Comparison of ENCODE assay signal across 30 mouse cellular contexts in the genomic region with DNA sequence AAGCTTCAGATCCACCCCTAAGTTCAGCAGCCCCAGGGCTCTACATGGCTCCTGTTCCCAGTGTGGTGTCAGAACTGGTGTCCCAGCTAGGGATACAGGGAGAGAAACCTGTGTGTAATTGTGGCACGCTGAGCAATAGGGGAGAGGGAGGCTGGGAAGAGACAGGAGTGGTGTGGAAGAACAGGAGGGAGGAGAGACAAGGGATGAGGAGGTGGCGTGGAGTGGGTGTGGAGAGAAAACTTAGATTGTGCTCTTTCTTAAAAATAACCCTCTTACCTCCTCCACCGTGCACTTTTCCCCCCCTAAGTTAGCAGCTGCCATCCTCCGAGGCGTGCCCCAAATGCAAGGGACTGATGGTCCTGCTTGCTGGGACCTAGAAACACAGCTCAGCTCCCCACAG.
DNase-seq lines count a peak whose midpoint lies in the region; ATAC-seq and TF ChIP-seq lines count a peak whose summit lies in the region.
"Had no signal": no experiment of that assay in that cellular context is flagged by ENCODE, and none has a peak within 500 bp of the region (broad histone marks: within the 10 kb centered on the region; RNA-seq: fewer than 3 reads in every experiment).

No protein-coding gene starts in this region.

- TF ChIP-seq CTCF in gastrocnemius, adult 2 months (IDR thresholded peaks at IDR 0.05): no peak
- TF ChIP-seq CTCF in olfactory bulb, adult 2 months (IDR thresholded peaks at IDR 0.05; ENCODE audit: insufficient read depth, low read depth, low read length): no peak

- 40% methylated on average over 5 of the region's 5 CpGs for WGBS in olfactory bulb, adult 2 months
- WGBS in midbrain, embryonic 16.5 days: 86% methylated on average over 5 of the region's 5 CpGs

- H3K4me2 ChIP-seq in midbrain, embryonic 16.5 days (ENCODE audit: low read length): no peak overlapping the region
- H3K4me2 ChIP-seq: forebrain, embryonic 13.5 days; limb, embryonic 15.5 days; lung, embryonic 15.5 days; midbrain, embryonic 15.5 days; neural tube, embryonic 13.5 days; stomach, embryonic 15.5 days had no signal

- H3K9ac ChIP-seq in midbrain, embryonic 16.5 days (ENCODE audit: low read depth, low read length): no peak overlapping the region
- H3K9ac ChIP-seq: forebrain, embryonic 13.5 days; limb, embryonic 15.5 days; liver, embryonic 14.5 days; lung, embryonic 15.5 days; midbrain, embryonic 15.5 days; neural tube, embryonic 13.5 days; stomach, embryonic 15.5 days had no signal

- H3K27ac ChIP-seq in gastrocnemius, adult 2 months: peak overlapping the region; percentile 90; the same call in 1 of the 2 replicates
- H3K27ac ChIP-seq in olfactory bulb, adult 2 months (ENCODE audit: insufficient read depth, low read depth, low read length): peak overlapping the region; percentile 44
- no peak overlapping the region for H3K27ac ChIP-seq in midbrain, embryonic 16.5 days (ENCODE audit: low read length)
- H3K27ac ChIP-seq: forebrain, embryonic 13.5 days; heart, embryonic 10.5 days; limb, embryonic 15.5 days; liver, embryonic 14.5 days; lung, embryonic 15.5 days; midbrain, embryonic 15.5 days; neural tube, embryonic 13.5 days; stomach, embryonic 15.5 days had no signal

- no peaks in the 10 kb centered on the region for H3K9me3 ChIP-seq in midbrain, embryonic 16.5 days (replicated peaks; ENCODE audit: control insufficient read depth, low read length, poor library complexity, severe bottlenecking)
- H3K9me3 ChIP-seq: forebrain, embryonic 13.5 days; heart, embryonic 10.5 days; limb, embryonic 15.5 days; lung, embryonic 15.5 days; midbrain, embryonic 15.5 days; neural tube, embryonic 13.5 days; stomach, embryonic 15.5 days had no signal

- no peak for ATAC-seq in midbrain, embryonic 16.5 days
- ATAC-seq: forebrain, embryonic 13.5 days; intestine, embryonic 16.5 days; Patski had no signal

- DNase-seq in gastrocnemius, adult 2 months: no peak
- DNase-seq in gastrocnemius, postnatal 4 days (ENCODE audit: low spot score in 2 of 2): no peak
- peak; percentile 84 for DNase-seq in right cerebral cortex, adult 18-20 months
- DNase-seq in right cerebral cortex, postnatal 4 days: no peak
- DNase-seq in cerebellum, adult 11-12 months: no peak
- no peak for DNase-seq in ovary, postnatal 36 days (ENCODE audit: low spot score)
- DNase-seq: adrenal gland, adult 2 months; cerebellum, adult 8-10 months; cerebellum, postnatal 36 days; kidney, adult 9 months; kidney, postnatal 36 days; layer of hippocampus, adult 9-11 months; lung, postnatal 36 days; thymus, adult 18-20 months; thymus, postnatal 4 days had no signal

- intact Hi-C loops in gastrocnemius, adult 2 months (cut with DNase I): no loop called here

- H3K36me3 ChIP-seq in midbrain, embryonic 16.5 days (ENCODE audit: control insufficient read depth, insufficient read depth, low read length): no peaks in the 10 kb centered on the region
- H3K36me3 ChIP-seq: G1E; heart, embryonic 10.5 days; limb, embryonic 15.5 days; lung, embryonic 15.5 days; midbrain, embryonic 15.5 days; neural tube, embryonic 13.5 days; stomach, embryonic 15.5 days had no signal

- H3K4me3 ChIP-seq in gastrocnemius, adult 2 months: no peak overlapping the region
- H3K4me3 ChIP-seq in olfactory bulb, adult 2 months (ENCODE audit: insufficient read depth, low read depth, low read length): no peak overlapping the region
- no peak overlapping the region for H3K4me3 ChIP-seq in midbrain, embryonic 16.5 days (ENCODE audit: low read depth, low read length)
- H3K4me3 ChIP-seq: forebrain, embryonic 13.5 days; heart, embryonic 10.5 days; limb, embryonic 15.5 days; lung, embryonic 15.5 days; midbrain, embryonic 15.5 days; myocyte; neural tube, embryonic 13.5 days; stomach, embryonic 15.5 days had no signal

- no peak for TF ChIP-seq POLR2A in olfactory bulb, adult 2 months (IDR thresholded peaks at IDR 0.05; ENCODE audit: insufficient read depth, low read depth, low read length)

- peaks cover 29% of the 10 kb centered on the region for H3K4me1 ChIP-seq in olfactory bulb, adult 2 months (ENCODE audit: control insufficient read depth, insufficient read depth, low read length)
- H3K4me1 ChIP-seq in midbrain, embryonic 16.5 days (ENCODE audit: control insufficient read depth, insufficient read depth, low read length): no peaks in the 10 kb centered on the region
- H3K4me1 ChIP-seq: forebrain, embryonic 13.5 days; limb, embryonic 15.5 days; midbrain, embryonic 15.5 days; neural tube, embryonic 13.5 days; stomach, embryonic 15.5 days had no signal

- H3K27me3 ChIP-seq in midbrain, embryonic 16.5 days (ENCODE audit: control insufficient read depth, insufficient read depth, low read depth, low read length): no peaks in the 10 kb centered on the region
- H3K27me3 ChIP-seq: CH12.LX; forebrain, embryonic 13.5 days; limb, embryonic 15.5 days; lung, embryonic 15.5 days; midbrain, embryonic 15.5 days; neural tube, embryonic 13.5 days; Patski; stomach, embryonic 15.5 days had no signal
